Mouse (Mus musculus): ENCODE results near the gene Rtn2. TPM values are rescaled to one million over a fixed set of nuclear protein-coding genes. Genes with fewer than 3 reads are reported as not detected.

Gene Rtn2
- polyA plus RNA-seq, 1 experiment from 2014 or later = 7.4 TPM

- WGBS = 1% methylated on average over 39 of the region's 41 CpGs
- Histone ChIP-seq H3K9me3 (replicated peaks; ENCODE audit: low read length) (no peaks in the 10 kb centered on the region), H3K4me2 (ENCODE audit: low read length) (peak overlapping the region; percentile 86), H3K4me1 (replicated peaks; ENCODE audit: insufficient read depth, low read length) (peaks cover 20% of the 10 kb centered on the region), H3K27ac (no peak overlapping the region), H3K36me3 (ENCODE audit: insufficient read depth, low read length) (no peaks in the 10 kb centered on the region), H3K4me3 (replicated peaks; ENCODE audit: low read depth, low read length) (peak overlapping the region; percentile 40), H3K27me3 (ENCODE audit: insufficient read depth, low read length) (0 out of 2 replicates have a peak, but pooled peaks cover 6% of the 10 kb centered on the region), H3K9ac (ENCODE audit: low read depth, low read length) (peak overlapping the region; percentile 43; the same call in 1 of the 2 replicates)
- ATAC-seq (replicated peaks; ENCODE audit: low FRiP score, low read depth) = no peak
- TF ChIP-seq CTCF (IDR thresholded peaks at IDR 0.05; ENCODE audit: low read depth) = no peak
- DNase-seq (ENCODE audit: low spot score) = peak; percentile 37
Measured at GRCm38 (mm10) chr7:19341761-19342409, 59.5 kb downstream of the Rtn2 start.

GRCm38 (mm10) chr7:19342481-19343027, 60.1 kb downstream of the Rtn2 start:
- H3K36me3 ChIP-seq (ENCODE audit: insufficient read depth, low read length) = no peaks in the 10 kb centered on the region
- no peaks in the 10 kb centered on the region for H3K9me3 ChIP-seq (replicated peaks; ENCODE audit: low read length)
- H3K27me3 ChIP-seq (ENCODE audit: insufficient read depth, low read length) = 0 out of 2 replicates have a peak, but pooled peaks cover 6% of the 10 kb centered on the region
- no peak overlapping the region for H3K27ac ChIP-seq
- peak overlapping the region; percentile 86 for H3K4me2 ChIP-seq (ENCODE audit: low read length)
- DNase-seq (ENCODE audit: low spot score) (peak; percentile 85), ATAC-seq (replicated peaks; ENCODE audit: low FRiP score, low read depth) (no peak)
- peak; percentile 99 for TF ChIP-seq CTCF (IDR thresholded peaks at IDR 0.05; ENCODE audit: low read depth)
- H3K9ac ChIP-seq (ENCODE audit: low read depth, low read length) = no peak overlapping the region; the same call in 1 of the 2 replicates
- peaks cover 20% of the 10 kb centered on the region for H3K4me1 ChIP-seq (replicated peaks; ENCODE audit: insufficient read depth, low read length)
- H3K4me3 ChIP-seq (replicated peaks; ENCODE audit: low read depth, low read length) = peak overlapping the region; percentile 40
- WGBS = under 1% methylated on average over 27 of the region's 27 CpGs

- H3K27ac ChIP-seq = no peak overlapping the region
- ATAC-seq (replicated peaks; ENCODE audit: low FRiP score, low read depth) (no peak), DNase-seq (ENCODE audit: low spot score) (peak; percentile 89)
- H3K4me2 ChIP-seq (ENCODE audit: low read length) = peak overlapping the region; percentile 39
- peaks cover 7% of the 10 kb centered on the region; the same call in 1 of the 2 replicates for H3K36me3 ChIP-seq (ENCODE audit: insufficient read depth, low read length)
- WGBS = under 1% methylated on average over 11 of the region's 11 CpGs
- TF ChIP-seq CTCF (IDR thresholded peaks at IDR 0.05; ENCODE audit: low read depth) = peak; percentile 93
- no peak overlapping the region for H3K9ac ChIP-seq (ENCODE audit: low read depth, low read length)
- H3K4me3 ChIP-seq (replicated peaks; ENCODE audit: low read depth, low read length) = no peak overlapping the region; the same call in 1 of the 2 replicates
- H3K27me3 ChIP-seq (ENCODE audit: insufficient read depth, low read length) = 0 out of 2 replicates have a peak, but pooled peaks cover 6% of the 10 kb centered on the region
- H3K9me3 ChIP-seq (replicated peaks; ENCODE audit: low read length) = no peaks in the 10 kb centered on the region
- H3K4me1 ChIP-seq (replicated peaks; ENCODE audit: insufficient read depth, low read length) = peaks cover 20% of the 10 kb centered on the region
Measured at GRCm38 (mm10) chr7:19343210-19343808, 60.9 kb downstream of the Rtn2 start.

- ATAC-seq (replicated peaks; ENCODE audit: low FRiP score, low read depth) (no peak), DNase-seq (ENCODE audit: low spot score) (no peak)
- H3K4me1 ChIP-seq (replicated peaks; ENCODE audit: insufficient read depth, low read length) = peaks cover 20% of the 10 kb centered on the region
- TF ChIP-seq CTCF (IDR thresholded peaks at IDR 0.05; ENCODE audit: low read depth) = no peak
- peaks cover 17% of the 10 kb centered on the region; the same call in 1 of the 2 replicates for H3K36me3 ChIP-seq (ENCODE audit: insufficient read depth, low read length)
- 23% methylated on average over 12 of the region's 12 CpGs for WGBS
- no peaks in the 10 kb centered on the region for H3K9me3 ChIP-seq (replicated peaks; ENCODE audit: low read length)
- H3K27me3 ChIP-seq (ENCODE audit: insufficient read depth, low read length) = 0 out of 2 replicates have a peak, but pooled peaks cover 6% of the 10 kb centered on the region
- peak within 1 kb of the TSS; percentile 69 for H3K9ac ChIP-seq (ENCODE audit: low read depth, low read length)
- peak within 1 kb of the TSS; percentile 93 for H3K27ac ChIP-seq
- peak within 1 kb of the TSS; percentile 62 for H3K4me2 ChIP-seq (ENCODE audit: low read length)
- H3K4me3 ChIP-seq (replicated peaks; ENCODE audit: low read depth, low read length) = peak within 1 kb of the TSS; percentile 67
Measured at GRCm38 (mm10) chr7:19344237-19344847, 61.9 kb downstream of the Rtn2 start, which contains the start of gene Ercc1. TSS of gene Ercc1 (plus strand) at chr7:19344778.

- peak overlapping the region; percentile 69 for H3K9ac ChIP-seq (ENCODE audit: low read depth, low read length)
- H3K4me3 ChIP-seq (replicated peaks; ENCODE audit: low read depth, low read length) = peak overlapping the region; percentile 67
- DNase-seq (ENCODE audit: low spot score) (peak; percentile 98), ATAC-seq (replicated peaks; ENCODE audit: low FRiP score, low read depth) (peak; percentile 93)
- 0 out of 2 replicates have a peak, but pooled peaks cover 6% of the 10 kb centered on the region for H3K27me3 ChIP-seq (ENCODE audit: insufficient read depth, low read length)
- H3K27ac ChIP-seq = peak overlapping the region; percentile 93
- H3K4me1 ChIP-seq (replicated peaks; ENCODE audit: insufficient read depth, low read length) = peaks cover 20% of the 10 kb centered on the region
- H3K9me3 ChIP-seq (replicated peaks; ENCODE audit: low read length) = no peaks in the 10 kb centered on the region
- TF ChIP-seq CTCF (IDR thresholded peaks at IDR 0.05; ENCODE audit: low read depth) = no peak
- H3K4me2 ChIP-seq (ENCODE audit: low read length) = peak overlapping the region; percentile 62
- under 1% methylated on average over 31 of the region's 31 CpGs for WGBS
- H3K36me3 ChIP-seq (ENCODE audit: insufficient read depth, low read length) = peaks cover 18% of the 10 kb centered on the region; the same call in 1 of the 2 replicates
Measured at GRCm38 (mm10) chr7:19344938-19345471, 62.6 kb downstream of the Rtn2 start.

Other genes starting within 250 kb of the Rtn2 start
- not detected in 2 replicates for gene Rsph6a, start 227.9 kb upstream of the Rtn2 start, polyA plus RNA-seq (2015; fragmentation: Nextera tagmentation; extraction: Ambion mirVana)
- gene Dmwd, start 206.4 kb upstream of the Rtn2 start, polyA plus RNA-seq (2015; fragmentation: Nextera tagmentation; extraction: Ambion mirVana) = 12.2 and 16.9 TPM in 2 replicates
- gene Dmpk, start 198.8 kb upstream of the Rtn2 start, polyA plus RNA-seq (2015; fragmentation: Nextera tagmentation; extraction: Ambion mirVana) = 9.4 and 11.6 TPM in 2 replicates
- 7.6 and 7.9 TPM in 2 replicates for gene Six5, start 188.0 kb upstream of the Rtn2 start, polyA plus RNA-seq (2015; fragmentation: Nextera tagmentation; extraction: Ambion mirVana)
- 2.0 TPM in 2 replicates for gene Gm4969, start 164.3 kb upstream of the Rtn2 start, polyA plus RNA-seq (2015; fragmentation: Nextera tagmentation; extraction: Ambion mirVana)
- 12.1 and 13.0 TPM in 2 replicates for gene Fbxo46, start 162.8 kb upstream of the Rtn2 start, polyA plus RNA-seq (2015; fragmentation: Nextera tagmentation; extraction: Ambion mirVana)
- 13.3 and 15.4 TPM in 2 replicates for gene Qpctl, start 133.3 kb upstream of the Rtn2 start, polyA plus RNA-seq (2015; fragmentation: Nextera tagmentation; extraction: Ambion mirVana)
- 119 and 127 TPM in 2 replicates for gene Snrpd2, start 132.9 kb upstream of the Rtn2 start, polyA plus RNA-seq (2015; fragmentation: Nextera tagmentation; extraction: Ambion mirVana)
- 0.08 and 0.09 TPM in 2 replicates for gene Gipr, start 116.5 kb upstream of the Rtn2 start, polyA plus RNA-seq (2015; fragmentation: Nextera tagmentation; extraction: Ambion mirVana)
- gene Eml2, start 106.2 kb upstream of the Rtn2 start, polyA plus RNA-seq (2015; fragmentation: Nextera tagmentation; extraction: Ambion mirVana) = 10.6 and 13.1 TPM in 2 replicates
- gene Gpr4, start 70.1 kb upstream of the Rtn2 start, polyA plus RNA-seq (2015; fragmentation: Nextera tagmentation; extraction: Ambion mirVana) = 5.1 and 5.2 TPM in 2 replicates
- gene Opa3, start 54.3 kb upstream of the Rtn2 start, polyA plus RNA-seq (2015; fragmentation: Nextera tagmentation; extraction: Ambion mirVana) = 30.4 and 30.5 TPM in 2 replicates
- gene Vasp, start 10.8 kb upstream of the Rtn2 start, polyA plus RNA-seq (2015; fragmentation: Nextera tagmentation; extraction: Ambion mirVana) = 89.4 and 94.4 TPM in 2 replicates
- gene Ppm1n, start 2.6 kb upstream of the Rtn2 start, polyA plus RNA-seq (2015; fragmentation: Nextera tagmentation; extraction: Ambion mirVana) = 0.18 TPM in 1 of 2 replicates, not detected in the other
- 0.11 TPM in 2 replicates for gene Fosb, start 27.4 kb downstream of the Rtn2 start, polyA plus RNA-seq (2015; fragmentation: Nextera tagmentation; extraction: Ambion mirVana)
- gene Ercc1, start 62.2 kb downstream of the Rtn2 start, polyA plus RNA-seq (2015; fragmentation: Nextera tagmentation; extraction: Ambion mirVana) = 68.4 and 68.8 TPM in 2 replicates
- gene Cd3eap, start 76.9 kb downstream of the Rtn2 start, polyA plus RNA-seq (2015; fragmentation: Nextera tagmentation; extraction: Ambion mirVana) = 16.7 and 17.7 TPM in 2 replicates
- gene Ppp1r13l, start 77.1 kb downstream of the Rtn2 start, polyA plus RNA-seq (2015; fragmentation: Nextera tagmentation; extraction: Ambion mirVana) = 3.0 and 4.0 TPM in 2 replicates
- gene Ercc2, start 99.4 kb downstream of the Rtn2 start, polyA plus RNA-seq (2015; fragmentation: Nextera tagmentation; extraction: Ambion mirVana) = 11.0 and 11.5 TPM in 2 replicates
- gene Klc3, start 121.5 kb downstream of the Rtn2 start, polyA plus RNA-seq (2015; fragmentation: Nextera tagmentation; extraction: Ambion mirVana) = 6.7 and 8.2 TPM in 2 replicates
- gene Ckm, start 122.2 kb downstream of the Rtn2 start, polyA plus RNA-seq (2015; fragmentation: Nextera tagmentation; extraction: Ambion mirVana) = 1.0 and 1.2 TPM in 2 replicates
- gene Mark4, start 176.2 kb downstream of the Rtn2 start, polyA plus RNA-seq (2015; fragmentation: Nextera tagmentation; extraction: Ambion mirVana) = 6.6 and 7.9 TPM in 2 replicates
- 6.7 and 8.0 TPM in 2 replicates for gene Exoc3l2, start 180.7 kb downstream of the Rtn2 start, polyA plus RNA-seq (2015; fragmentation: Nextera tagmentation; extraction: Ambion mirVana)
- gene Bloc1s3, start 225.7 kb downstream of the Rtn2 start, polyA plus RNA-seq (2015; fragmentation: Nextera tagmentation; extraction: Ambion mirVana) = 2.7 and 3.0 TPM in 2 replicates
- 88.5 and 91.7 TPM in 2 replicates for gene Trappc6a, start 225.8 kb downstream of the Rtn2 start, polyA plus RNA-seq (2015; fragmentation: Nextera tagmentation; extraction: Ambion mirVana)
- gene Nkpd1, start 235.2 kb downstream of the Rtn2 start, polyA plus RNA-seq (2015; fragmentation: Nextera tagmentation; extraction: Ambion mirVana) = not detected in 2 replicates

Data from kidney, postnatal 0 days (tissue).